Mouse (Mus musculus) gastrocnemius, postnatal 36 days (tissue): ENCODE data around the gene Hist1h1t. TPM values are rescaled to one million over a fixed set of nuclear protein-coding genes. Genes with fewer than 3 reads are reported as not detected.
"Not testable (repeated sequence)": the region's sequence is repeated elsewhere in the genome, so short reads cannot be mapped to it uniquely, and the experiment has no call there.

Experiments used
- DNase-seq, 2 experiments: peaks; one replicate each; pipeline ENCODE4 v3.0.0; 2022
- intact Hi-C: fragments of 180-260 bp; cut with DNase I; formaldehyde crosslinking; loops from one replicate; pipeline ENCODE4 v1.15.1; 2025
- total RNA-seq, 2 experiments: library from RNA; stranded (reverse); gene quantifications; 2 replicates each; pipeline ENCODE4 v1.2.3; 2021

Gene Hist1h1t
- total RNA-seq, 2 experiments from 2014 or later = not detected

- DNase-seq = no peak
- intact Hi-C loops = loop anchor here (5.0 kb wide), 1 partner anchor 75 kb away; the partner anchor contains the start of genes Hist1h1e and Hist1h2be
These were observed 2.1 kb downstream of the Hist1h1t start for GRCm38 (mm10) chr13:23697491-23698299.

- DNase-seq = peak; percentile 96 to 98
- intact Hi-C loops = loop anchor here (5.0 kb wide), 1 partner anchor 76 kb away; the partner anchor contains the start of genes Hist1h1e and Hist1h2be
These were observed 2.7 kb downstream of the Hist1h1t start, which contains the start of gene Hist1h4c for GRCm38 (mm10) chr13:23698300-23698693. Gene Hist1h4c (minus strand): TSS chr13:23698454.

GRCm38 (mm10) chr13:23698996-23699395 lies 3.4 kb downstream of the Hist1h1t start:
- DNase-seq = no peak

GRCm38 (mm10) chr13:23699767-23700166 lies 4.2 kb downstream of the Hist1h1t start:
- no peak for DNase-seq
- intact Hi-C loops = loop anchor here (5.0 kb wide), 1 partner anchor 77 kb away; the partner anchor contains the start of genes Hist1h1e and Hist1h2be

More at GRCm38 (mm10) chr13:23698996-23699395, 3.4 kb downstream of the Hist1h1t start:
- intact Hi-C loops = loop anchor here (5.0 kb wide), 1 partner anchor 77 kb away; the partner anchor contains the start of genes Hist1h1e and Hist1h2be

GRCm38 (mm10) chr13:23700786-23701520 lies 5.3 kb downstream of the Hist1h1t start:
- intact Hi-C loops = loop anchor here (1.0 kb wide), 1 partner anchor 31 kb away; no protein-coding TSS in a partner anchor
- peak; percentile 24 to 51 for DNase-seq

GRCm38 (mm10) chr13:23702220-23702619 lies 6.6 kb downstream of the Hist1h1t start:
- no peak for DNase-seq
- intact Hi-C loops = no loop called here

GRCm38 (mm10) chr13:23702801-23703200 lies 7.2 kb downstream of the Hist1h1t start:
- intact Hi-C loops, DNase-seq: not testable (repeated sequence)

- DNase-seq = no peak
- intact Hi-C loops = no loop called here
These were observed 10.2 kb downstream of the Hist1h1t start for GRCm38 (mm10) chr13:23705751-23706356.

GRCm38 (mm10) chr13:23706771-23707170 lies 11.2 kb downstream of the Hist1h1t start:
- no peak for DNase-seq
- intact Hi-C loops = no loop called here

- intact Hi-C loops = no loop called here
- no peak for DNase-seq
These were observed 12.4 kb downstream of the Hist1h1t start for GRCm38 (mm10) chr13:23708041-23708440.

GRCm38 (mm10) chr13:23708654-23709053 lies 13.0 kb downstream of the Hist1h1t start:
- intact Hi-C loops = no loop called here
- DNase-seq = no peak

GRCm38 (mm10) chr13:23709714-23710373 lies 14.2 kb downstream of the Hist1h1t start:
- intact Hi-C loops = no loop called here
- DNase-seq = no peak

GRCm38 (mm10) chr13:23710374-23711089 lies 14.9 kb downstream of the Hist1h1t start, which contains the start of gene Hfe:
Gene Hfe (minus strand): TSS chr13:23710854.
- peak; percentile 30 to 42 for DNase-seq
- intact Hi-C loops = no loop called here

- intact Hi-C loops = no loop called here
- DNase-seq = no peak
These were observed 20.8 kb downstream of the Hist1h1t start for GRCm38 (mm10) chr13:23716261-23717042.

- no peak for DNase-seq
- intact Hi-C loops = no loop called here
These were observed 21.6 kb downstream of the Hist1h1t start for GRCm38 (mm10) chr13:23717176-23717575.

GRCm38 (mm10) chr13:23717593-23718245 lies 22.1 kb downstream of the Hist1h1t start:
- DNase-seq, intact Hi-C loops: not testable (repeated sequence)

GRCm38 (mm10) chr13:23724239-23724638 lies 28.6 kb downstream of the Hist1h1t start:
- no peak for DNase-seq
- intact Hi-C loops = no loop called here

GRCm38 (mm10) chr13:23725213-23725612 lies 29.6 kb downstream of the Hist1h1t start:
- DNase-seq = no peak
- intact Hi-C loops = no loop called here
